Mouse (Mus musculus): Measurements from ENCODE around the gene Mab21l2. TPM values are rescaled to one million over a fixed set of nuclear protein-coding genes. Genes with fewer than 3 reads are reported as not detected.

The Mab21l2 gene
- total and polyA plus RNA-seq, 3 experiments = not detected

- no peak for DNase-seq (ENCODE audit: low read depth, low spot score)
- H3K4me3 ChIP-seq (ENCODE audit: control insufficient read depth in 1 of 2, insufficient read depth in 1 of 2, low read depth in 2 of 2, low read length in 2 of 2) = no peak overlapping the region
- H3K79me2 ChIP-seq (ENCODE audit: control insufficient read depth, insufficient read depth, low read length, poor library complexity) = no peaks in the 10 kb centered on the region
- H3K9me3 ChIP-seq (replicated peaks; ENCODE audit: insufficient read depth, low read length) = no peaks in the 10 kb centered on the region
- no peak overlapping the region for H3K9ac ChIP-seq (ENCODE audit: control insufficient read depth, low read depth, low read length, poor library complexity, severe bottlenecking)
- TF ChIP-seq CTCF (IDR thresholded peaks at IDR 0.05 in 2 of 3, conservative IDR thresholded peaks at IDR 0.05 in 1 of 3; ENCODE audit: control insufficient read depth in 1 of 3, insufficient read depth in 1 of 3, low read depth in 2 of 3, low read length in 3 of 3, poor library complexity in 1 of 3, severe bottlenecking in 1 of 3) (no peak), RAD21 (IDR thresholded peaks at IDR 0.05; ENCODE audit: low read depth, low read length) (no peak), SIN3A (IDR thresholded peaks at IDR 0.05; ENCODE audit: low read length) (no peak), POLR2AphosphoS5 (IDR thresholded peaks at IDR 0.05; ENCODE audit: borderline replicate concordance, low read depth, low read length) (no peak), POLR2A (IDR thresholded peaks at IDR 0.05; ENCODE audit: control insufficient read depth in 1 of 2, insufficient read depth in 1 of 2, low read depth in 1 of 2, low read length in 2 of 2, poor library complexity in 1 of 2) (no peak), USF1 (IDR thresholded peaks at IDR 0.05; ENCODE audit: low read depth, low read length) (no peak), ETS1 (IDR thresholded peaks at IDR 0.05; ENCODE audit: low read depth, low read length) (no peak), NELFE (IDR thresholded peaks at IDR 0.05; ENCODE audit: low read depth, low read length) (no peak), MAZ (IDR thresholded peaks at IDR 0.05; ENCODE audit: low read depth, low read length) (no peak), TAL1 (IDR thresholded peaks at IDR 0.05; ENCODE audit: low read length) (no peak), JUND (IDR thresholded peaks at IDR 0.05; ENCODE audit: low read depth, low read length) (no peak), TBP (IDR thresholded peaks at IDR 0.05; ENCODE audit: low read depth, low read length) (no peak), ZC3H11A (IDR thresholded peaks at IDR 0.05; ENCODE audit: low read depth, low read length) (no peak), MAX (IDR thresholded peaks at IDR 0.05; ENCODE audit: low read length) (no peak), ZNF384 (IDR thresholded peaks at IDR 0.05; ENCODE audit: low read depth, low read length) (no peak), GABPA (IDR thresholded peaks at IDR 0.05; ENCODE audit: low read depth, low read length) (no peak)
- H3K27ac ChIP-seq (ENCODE audit: control insufficient read depth, low read depth, low read length) = no peak overlapping the region
- no peaks in the 10 kb centered on the region for H3K27me3 ChIP-seq (ENCODE audit: control insufficient read depth in 1 of 2, insufficient read depth in 2 of 2, low read length in 2 of 2)
- no peaks in the 10 kb centered on the region for H3K4me1 ChIP-seq (ENCODE audit: control insufficient read depth in 1 of 2, insufficient read depth in 2 of 2, low read length in 2 of 2)
- no peaks in the 10 kb centered on the region for H3K36me3 ChIP-seq (ENCODE audit: control insufficient read depth in 1 of 2, insufficient read depth in 2 of 2, low read length in 2 of 2)
Measured at GRCm38 (mm10) chr3:86552170-86552569, 3.7 kb upstream of the Mab21l2 start.

GRCm38 (mm10) chr3:86551011-86551728, 2.7 kb upstream of the Mab21l2 start:
- H3K9ac ChIP-seq (ENCODE audit: control insufficient read depth, low read depth, low read length, poor library complexity, severe bottlenecking) = no peak overlapping the region
- H3K36me3 ChIP-seq (ENCODE audit: control insufficient read depth in 1 of 2, insufficient read depth in 2 of 2, low read length in 2 of 2) = no peaks in the 10 kb centered on the region
- no peaks in the 10 kb centered on the region for H3K9me3 ChIP-seq (replicated peaks; ENCODE audit: insufficient read depth, low read length)
- DNase-seq (ENCODE audit: low read depth, low spot score) = no peak
- no peak overlapping the region for H3K27ac ChIP-seq (ENCODE audit: control insufficient read depth, low read depth, low read length)
- no peak for TF ChIP-seq UBTF (IDR thresholded peaks at IDR 0.05; ENCODE audit: borderline replicate concordance, insufficient read depth, low read depth, low read length)
- no peak for TF ChIP-seq HCFC1 (IDR thresholded peaks at IDR 0.05; ENCODE audit: low read depth, low read length)
- H3K4me1 ChIP-seq (ENCODE audit: control insufficient read depth in 1 of 2, insufficient read depth in 2 of 2, low read length in 2 of 2) = no peaks in the 10 kb centered on the region
- H3K27me3 ChIP-seq (ENCODE audit: control insufficient read depth in 1 of 2, insufficient read depth in 2 of 2, low read length in 2 of 2) = no peaks in the 10 kb centered on the region
- H3K4me3 ChIP-seq (ENCODE audit: control insufficient read depth in 1 of 2, insufficient read depth in 1 of 2, low read depth in 2 of 2, low read length in 2 of 2) = no peak overlapping the region
- H3K79me2 ChIP-seq (ENCODE audit: control insufficient read depth, insufficient read depth, low read length, poor library complexity) = no peaks in the 10 kb centered on the region

All from MEL (cell line).